In genomic region chr9:94610101-94610500, GRCm38 (mm10) we compare ENCODE assay signal across 25 mouse cellular contexts.
"Had no signal": no experiment of that assay in that cellular context is flagged by ENCODE, and none has a peak within 500 bp of the region (broad histone marks: within the 10 kb centered on the region; RNA-seq: fewer than 3 reads in every experiment).

No protein-coding gene starts in this region.

- H3K36me3 ChIP-seq: heart, embryonic 13.5 days; heart, embryonic 15.5 days; hindbrain, embryonic 13.5 days; hindbrain, embryonic 15.5 days; kidney, embryonic 15.5 days; limb, embryonic 13.5 days; limb, embryonic 15.5 days had no signal

- H3K9ac ChIP-seq: heart, embryonic 13.5 days; heart, embryonic 15.5 days; hindbrain, embryonic 13.5 days; kidney, embryonic 15.5 days; limb, embryonic 13.5 days; limb, embryonic 15.5 days had no signal

- H3K4me2 ChIP-seq: heart, embryonic 11.5 days; heart, embryonic 13.5 days; heart, embryonic 15.5 days; hindbrain, embryonic 13.5 days; kidney, embryonic 15.5 days; limb, embryonic 13.5 days; limb, embryonic 15.5 days had no signal

- H3K4me3 ChIP-seq: gastrocnemius, adult 2 months; heart, adult 2 months; heart, embryonic 13.5 days; heart, embryonic 15.5 days; hindbrain, embryonic 13.5 days; hindbrain, embryonic 15.5 days; kidney, embryonic 15.5 days; limb, embryonic 13.5 days; limb, embryonic 15.5 days had no signal

- H3K9me3 ChIP-seq: heart, embryonic 13.5 days; heart, embryonic 15.5 days; hindbrain, embryonic 13.5 days; hindbrain, embryonic 15.5 days; kidney, embryonic 15.5 days; limb, embryonic 13.5 days; limb, embryonic 15.5 days had no signal

- H3K27ac ChIP-seq: gastrocnemius, adult 2 months; heart, adult 2 months; heart, embryonic 13.5 days; heart, embryonic 15.5 days; hindbrain, postnatal 0 days; kidney, embryonic 15.5 days; kidney, postnatal 0 days; limb, embryonic 13.5 days; limb, embryonic 15.5 days had no signal

- DNase-seq: gastrocnemius, adult 2 months; gastrocnemius, postnatal 10 days; gastrocnemius, postnatal 25 days; heart, adult 2 months; heart, postnatal 14 days; heart, postnatal 36 days; kidney, adult 11 months; kidney, adult 2 months; kidney, adult 9 months; kidney, postnatal 14 days; kidney, postnatal 36 days; layer of hippocampus, adult 9-11 months; layer of hippocampus, postnatal 36 days; left cerebral cortex, postnatal 4 days had no signal

- ATAC-seq: intestine, embryonic 16.5 days had no signal

- H3K27me3 ChIP-seq: heart, embryonic 13.5 days; heart, embryonic 15.5 days; hindbrain, embryonic 13.5 days; hindbrain, embryonic 15.5 days; kidney, embryonic 15.5 days; limb, embryonic 15.5 days had no signal

- H3K4me1 ChIP-seq: kidney, embryonic 15.5 days had no signal
